Mouse (Mus musculus) testis, adult 2 months (tissue): Measurements from ENCODE around the gene Timm50.

Experiments used
- CTCF ChIP-seq: fragments of 200-500 bp; IDR thresholded peaks from 2 replicates; pipeline ENCODE4 v1.5.1; 2012; ENCODE audit warnings: low read depth, mild to moderate bottlenecking, inconsistent platforms, low read length, moderate library complexity; ENCODE audit not compliant: control insufficient read depth, insufficient read depth, insufficient replicate concordance
- POLR2A ChIP-seq: fragments of 200-500 bp; IDR thresholded peaks from 2 replicates; pipeline ENCODE4 v1.6.1; 2012; ENCODE audit warnings: low read depth, mild to moderate bottlenecking, inconsistent platforms, low read length, moderate library complexity; ENCODE audit not compliant: control insufficient read depth

DNA sequence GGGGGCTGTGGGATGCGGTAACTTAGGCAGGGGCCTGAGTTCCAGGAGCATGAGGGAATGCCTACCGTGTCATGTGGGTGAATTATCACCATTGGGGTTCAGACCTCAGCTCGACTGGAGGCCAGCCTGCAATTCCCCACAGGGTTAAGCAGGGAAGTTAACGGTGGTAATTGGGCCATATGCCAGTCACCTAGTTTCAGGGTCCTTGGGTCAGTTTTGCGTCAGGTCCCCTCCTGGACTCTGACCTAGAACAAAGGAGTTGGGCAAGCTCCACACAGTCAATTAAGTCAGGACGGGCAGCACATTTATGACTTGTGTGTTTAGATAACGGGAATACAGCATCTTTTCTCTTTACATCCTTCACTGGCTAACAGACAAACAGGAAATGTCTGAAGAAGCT, 29.5 kb upstream of the Timm50 start:
- TF ChIP-seq CTCF, result no peak
- TF ChIP-seq POLR2A, result no peak
